10 mouse cellular contexts compared by ENCODE assay signal in the genomic region with DNA sequence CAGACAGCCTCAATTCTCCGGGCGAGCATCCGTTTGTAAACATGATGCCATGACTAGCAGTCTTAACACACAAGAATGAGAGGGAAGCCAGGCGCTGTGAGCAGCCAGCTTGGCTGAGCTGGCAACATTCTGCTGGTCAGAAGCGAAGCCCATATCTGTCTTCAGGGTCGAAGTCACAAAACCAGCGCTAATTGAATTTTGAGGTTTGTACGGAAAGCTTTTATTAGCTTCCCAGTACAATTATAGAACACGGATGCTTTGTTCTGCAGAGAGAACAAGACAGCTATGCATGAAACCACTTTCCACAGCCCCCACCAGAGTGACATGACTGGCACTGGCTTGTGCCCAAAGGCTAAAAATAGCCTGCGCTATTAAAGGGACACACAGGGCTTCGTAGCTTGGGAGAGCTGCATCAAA.
DNase-seq lines count a peak whose midpoint lies in the region; ATAC-seq and TF ChIP-seq lines count a peak whose summit lies in the region.
"Had no signal": no experiment of that assay in that cellular context is flagged by ENCODE, and none has a peak within 500 bp of the region (broad histone marks: within the 10 kb centered on the region; RNA-seq: fewer than 3 reads in every experiment).

No protein-coding gene starts in this region.

- H3K27ac ChIP-seq in intestine, embryonic 16.5 days (ENCODE audit: low read length): no peak overlapping the region
- H3K27ac ChIP-seq in intestine, postnatal 0 days (ENCODE audit: low read depth, low read length): no peak overlapping the region
- no peak overlapping the region; the same call in 1 of the 2 replicates for H3K27ac ChIP-seq in embryonic facial prominence, embryonic 15.5 days (replicated peaks)
- H3K27ac ChIP-seq in midbrain, embryonic 15.5 days: peak overlapping the region; percentile 74
- no peak overlapping the region for H3K27ac ChIP-seq in kidney, adult 2 months (ENCODE audit: insufficient read depth, low read depth, low read length)
- H3K27ac ChIP-seq: liver, embryonic 15.5 days; stomach, embryonic 15.5 days had no signal

- TF ChIP-seq CTCF in intestine, postnatal 0 days (IDR thresholded peaks at IDR 0.05; ENCODE audit: low read depth): no peak
- no peak for TF ChIP-seq CTCF in kidney, adult 2 months (conservative IDR thresholded peaks at IDR 0.05; ENCODE audit: insufficient read depth, insufficient read length, low read depth, low read length)

- H3K4me2 ChIP-seq in intestine, embryonic 16.5 days (ENCODE audit: low read depth, low read length): no peak overlapping the region
- H3K4me2 ChIP-seq in intestine, postnatal 0 days (replicated peaks; ENCODE audit: low read depth): no peak overlapping the region
- H3K4me2 ChIP-seq in embryonic facial prominence, embryonic 15.5 days (replicated peaks): no peak overlapping the region
- 0 out of 2 replicates have a peak overlapping the region, but pooled peaks have one; percentile 11 for H3K4me2 ChIP-seq in midbrain, embryonic 15.5 days
- H3K4me2 ChIP-seq: liver, embryonic 15.5 days; stomach, embryonic 15.5 days had no signal

- WGBS in intestine, embryonic 16.5 days: 72% methylated on average over 11 of the region's 11 CpGs
- 75% methylated on average over 11 of the region's 11 CpGs for WGBS in intestine, postnatal 0 days
- WGBS in embryonic facial prominence, embryonic 15.5 days: 40% methylated on average over 11 of the region's 11 CpGs
- WGBS in midbrain, embryonic 15.5 days: 51% methylated on average over 11 of the region's 11 CpGs
- 68% methylated on average over 11 of the region's 11 CpGs for WGBS in kidney, adult 2 months

- peak; percentile 86 to 87 for DNase-seq in heart, postnatal 10 days
- no peak for DNase-seq in embryo, embryonic 11 days
- DNase-seq in kidney, adult 2 months: no peak
- DNase-seq in kidney, adult 18-20 months: no peak

- ATAC-seq in intestine, embryonic 16.5 days: 0 out of 2 replicates have a peak, but pooled peaks have one; percentile 21
- no peak for ATAC-seq in intestine, postnatal 0 days
- peak; percentile 77 for ATAC-seq in embryonic facial prominence, embryonic 15.5 days (ENCODE audit: insufficient number of reproducible peaks, low FRiP score, low TSS enrichment, low read depth)
- peak; percentile 70 for ATAC-seq in midbrain, embryonic 15.5 days (replicated peaks)

- H3K36me3 ChIP-seq in intestine, embryonic 16.5 days (ENCODE audit: control insufficient read depth, insufficient read depth, low read length): no peaks in the 10 kb centered on the region
- no peaks in the 10 kb centered on the region for H3K36me3 ChIP-seq in intestine, postnatal 0 days (ENCODE audit: control insufficient read depth, insufficient read depth)
- no peaks in the 10 kb centered on the region for H3K36me3 ChIP-seq in embryonic facial prominence, embryonic 15.5 days
- 0 out of 2 replicates have a peak, but pooled peaks cover 2% of the 10 kb centered on the region for H3K36me3 ChIP-seq in midbrain, embryonic 15.5 days (replicated peaks)
- no peaks in the 10 kb centered on the region for H3K36me3 ChIP-seq in kidney, adult 2 months (ENCODE audit: control insufficient read depth, insufficient read depth, low read length)
- H3K36me3 ChIP-seq: liver, embryonic 15.5 days; stomach, embryonic 15.5 days had no signal

- no peak for TF ChIP-seq POLR2A in kidney, adult 2 months (IDR thresholded peaks at IDR 0.05; ENCODE audit: low read depth, low read length)

- H3K9me3 ChIP-seq in intestine, embryonic 16.5 days (ENCODE audit: control insufficient read depth, low read length): no peaks in the 10 kb centered on the region
- H3K9me3 ChIP-seq in intestine, postnatal 0 days (ENCODE audit: control insufficient read depth): no peaks in the 10 kb centered on the region
- no peaks in the 10 kb centered on the region for H3K9me3 ChIP-seq in embryonic facial prominence, embryonic 15.5 days (replicated peaks)
- no peaks in the 10 kb centered on the region for H3K9me3 ChIP-seq in midbrain, embryonic 15.5 days
- H3K9me3 ChIP-seq: liver, embryonic 15.5 days; stomach, embryonic 15.5 days had no signal

- no peak overlapping the region for H3K4me3 ChIP-seq in intestine, embryonic 16.5 days (ENCODE audit: low read length)
- H3K4me3 ChIP-seq in intestine, postnatal 0 days (ENCODE audit: low read depth, low read length): no peak overlapping the region
- H3K4me3 ChIP-seq in embryonic facial prominence, embryonic 15.5 days (replicated peaks): no peak overlapping the region
- no peak overlapping the region for H3K4me3 ChIP-seq in midbrain, embryonic 15.5 days
- no peak overlapping the region for H3K4me3 ChIP-seq in kidney, adult 2 months (ENCODE audit: insufficient read depth, low read depth, low read length)
- H3K4me3 ChIP-seq: liver, embryonic 15.5 days; stomach, embryonic 15.5 days had no signal

- H3K4me1 ChIP-seq in intestine, embryonic 16.5 days (ENCODE audit: control insufficient read depth, insufficient read depth, low read length): no peaks in the 10 kb centered on the region
- no peaks in the 10 kb centered on the region for H3K4me1 ChIP-seq in intestine, postnatal 0 days (replicated peaks; ENCODE audit: control insufficient read depth, insufficient read depth, low read length)
- H3K4me1 ChIP-seq in embryonic facial prominence, embryonic 15.5 days: peaks cover 8% of the 10 kb centered on the region
- peaks cover 10% of the 10 kb centered on the region for H3K4me1 ChIP-seq in midbrain, embryonic 15.5 days
- H3K4me1 ChIP-seq in kidney, adult 2 months (ENCODE audit: control insufficient read depth, insufficient read depth, low read length): 0 out of 2 replicates have a peak, but pooled peaks cover 3% of the 10 kb centered on the region
- H3K4me1 ChIP-seq: liver, embryonic 15.5 days; stomach, embryonic 15.5 days had no signal

- intact Hi-C loops in heart, postnatal 10 days (cut with DNase I): no loop called here

- no peak overlapping the region for H3K9ac ChIP-seq in intestine, embryonic 16.5 days (ENCODE audit: low read depth, low read length)
- no peak overlapping the region for H3K9ac ChIP-seq in intestine, postnatal 0 days (ENCODE audit: low read depth, low read length)
- H3K9ac ChIP-seq in embryonic facial prominence, embryonic 15.5 days: no peak overlapping the region
- no peak overlapping the region for H3K9ac ChIP-seq in midbrain, embryonic 15.5 days
- H3K9ac ChIP-seq: liver, embryonic 15.5 days; stomach, embryonic 15.5 days had no signal

- no peaks in the 10 kb centered on the region for H3K27me3 ChIP-seq in intestine, embryonic 16.5 days (replicated peaks; ENCODE audit: control insufficient read depth, insufficient read depth, low read length)
- H3K27me3 ChIP-seq in intestine, postnatal 0 days (replicated peaks; ENCODE audit: control insufficient read depth, insufficient read depth, low read length): no peaks in the 10 kb centered on the region
- no peaks in the 10 kb centered on the region for H3K27me3 ChIP-seq in embryonic facial prominence, embryonic 15.5 days
- no peaks in the 10 kb centered on the region for H3K27me3 ChIP-seq in midbrain, embryonic 15.5 days (replicated peaks)
- H3K27me3 ChIP-seq in kidney, adult 2 months (replicated peaks; ENCODE audit: control insufficient read depth, insufficient read depth, low read length): no peaks in the 10 kb centered on the region
- H3K27me3 ChIP-seq: liver, embryonic 15.5 days; stomach, embryonic 15.5 days had no signal

Comparison
In these comparisons a context has a peak if more than half of its experiments do, and no peak if none do; other contexts are left out.
1. DNase-seq: peak in heart, postnatal 10 days (2 of 2); none in embryo, embryonic 11 days (single experiment), kidney, adult 2 months (single experiment) and kidney, adult 18-20 months (single experiment).